Mouse (Mus musculus) gastrocnemius, adult 18-20 months (tissue): ENCODE data around the gene Rela. TPM values are rescaled to one million over a fixed set of nuclear protein-coding genes. Genes with fewer than 3 reads are reported as not detected.

Source experiments
- DNase-seq: peaks from one replicate; pipeline ENCODE4 v3.0.0; 2021; ENCODE audit warnings: low spot score
- microRNA-seq: library from miRNA; unstranded; fragments of <30 nt; microRNA quantifications from one replicate; pipeline ENCODE4 v1.2.0, GENCODE M21; 2021
- total RNA-seq, 2 experiments: library from RNA; stranded (reverse); gene quantifications; 2 replicates each; pipeline ENCODE4 v1.2.3; 2021

The Rela gene
- total RNA-seq, 2 experiments from 2014 or later: 14.6 to 19.3 TPM

GRCm38 (mm10) chr19:5693801-5694200, 56.5 kb downstream of the Rela start:
- no peak for DNase-seq

- no peak for DNase-seq
Observed at GRCm38 (mm10) chr19:5695849-5696462, 58.7 kb downstream of the Rela start.

Small RNAs within 50 kb of the gene (microRNA-seq; reads per million reads assigned to microRNA genes)
- not detected for gene Mir6987

Other genes starting within 250 kb of the Rela start
- gene Sart1, start 248.8 kb upstream of the Rela start, total RNA-seq: 10 to 100 TPM; 36.5 to 38.8 TPM
- gene Tsga10ip, start 235.0 kb upstream of the Rela start, total RNA-seq: 1 to 10 TPM; 1.2 to 1.3 TPM
- gene Drap1, start 212.5 kb upstream of the Rela start, total RNA-seq: 100 to 1,000 TPM; 587 to 651 TPM
- gene AI837181, start 212.3 kb upstream of the Rela start, total RNA-seq: 10 to 100 TPM; 32.9 to 36.2 TPM
- gene Fosl1, start 189.9 kb upstream of the Rela start, total RNA-seq: under 1 TPM; 0.17 to 0.34 TPM
- 1 to 10 TPM; 4.0 to 5.1 TPM for gene Ccdc85b, start 179.6 kb upstream of the Rela start, total RNA-seq
- 10 to 100 TPM; 33.7 to 38.5 TPM for gene Fibp, start 176.9 kb upstream of the Rela start, total RNA-seq
- gene Ctsw, start 169.0 kb upstream of the Rela start, total RNA-seq: not detected
- gene Efemp2, start 163.5 kb upstream of the Rela start, total RNA-seq: 1 to 10 TPM; 4.0 to 5.6 TPM
- gene Mus81, start 149.1 kb upstream of the Rela start, total RNA-seq: 10 to 100 TPM; 18.3 to 22.1 TPM
- 10 to 100 TPM; 48.4 to 74.2 TPM for gene Cfl1, start 147.0 kb upstream of the Rela start, total RNA-seq
- gene 1700020D05Rik, start 133.7 kb upstream of the Rela start, total RNA-seq: under 1 TPM; 0.21 to 0.30 TPM
- 1 to 10 TPM; 5.5 to 5.8 TPM for gene Snx32, start 126.9 kb upstream of the Rela start, total RNA-seq
- not detected for gene Ovol1, start 76.8 kb upstream of the Rela start, total RNA-seq
- 1 to 10 TPM; 1.7 to 2.5 TPM for gene Ap5b1, start 69.5 kb upstream of the Rela start, total RNA-seq
- gene Rnaseh2c, start 35.6 kb upstream of the Rela start, total RNA-seq: 10 to 100 TPM; 40.7 to 50.1 TPM
- 10 to 100 TPM; 24.0 to 26.0 TPM for gene Kat5, start 27.2 kb upstream of the Rela start, total RNA-seq
- gene Sipa1, start 26.2 kb downstream of the Rela start, total RNA-seq: 1 to 10 TPM; 5.6 to 8.2 TPM
- 1 to 10 TPM; 8.6 to 9.4 TPM for gene Map3k11, start 51.3 kb downstream of the Rela start, total RNA-seq
- gene Pcnx3, start 51.4 kb downstream of the Rela start, total RNA-seq: 10 to 100 TPM; 12.5 to 13.8 TPM
- not detected for gene Kcnk7, start 66.9 kb downstream of the Rela start, total RNA-seq
- gene Ehbp1l1, start 88.8 kb downstream of the Rela start, total RNA-seq: 100 to 1,000 TPM; 210 to 241 TPM
- 10 to 100 TPM; 20.1 to 21.3 TPM for gene Fam89b, start 92.2 kb downstream of the Rela start, total RNA-seq
- gene Ltbp3, start 103.4 kb downstream of the Rela start, total RNA-seq: 10 to 100 TPM; 41.4 to 45.4 TPM
- gene Scyl1, start 133.9 kb downstream of the Rela start, total RNA-seq: 10 to 100 TPM; 70.6 to 74.4 TPM
- gene Frmd8, start 237.8 kb downstream of the Rela start, total RNA-seq: 1 to 10 TPM; 2.9 to 3.2 TPM
- gene Slc25a45, start 240.3 kb downstream of the Rela start, total RNA-seq: under 1 TPM; 0.59 to 0.90 TPM